Mouse (Mus musculus): ENCODE measurements around the gene Mst1.

Mst1 gene

GRCm38 (mm10) chr9:108080168-108080567 lies at the start of gene Mst1:
Mst1 (plus strand) TSS chr9:108080436.
- no peak for DNase-seq (ENCODE audit: low spot score)

- no peak for DNase-seq (ENCODE audit: low spot score)
Measured at GRCm38 (mm10) chr9:108032126-108032525, 48.1 kb upstream of the Mst1 start.

- DNase-seq (ENCODE audit: low spot score) = no peak
Measured at GRCm38 (mm10) chr9:108035331-108036156, 44.7 kb upstream of the Mst1 start.

GRCm38 (mm10) chr9:108044751-108045492 lies 35.3 kb upstream of the Mst1 start:
- DNase-seq (ENCODE audit: low spot score) = no peak

- DNase-seq (ENCODE audit: low spot score) = no peak
Measured at GRCm38 (mm10) chr9:108046582-108046981, 33.7 kb upstream of the Mst1 start.

- no peak for DNase-seq (ENCODE audit: low spot score)
Measured at GRCm38 (mm10) chr9:108047601-108048565, 32.4 kb upstream of the Mst1 start.

- DNase-seq (ENCODE audit: low spot score) = no peak
Measured at GRCm38 (mm10) chr9:108048566-108048955, 31.7 kb upstream of the Mst1 start.

- DNase-seq (ENCODE audit: low spot score) = peak; percentile 94
Measured at GRCm38 (mm10) chr9:108049016-108049455, 31.2 kb upstream of the Mst1 start, which contains the start of gene Gmppb. Gmppb (plus strand) TSS chr9:108049242.

- no peak for DNase-seq (ENCODE audit: low spot score)
Measured at GRCm38 (mm10) chr9:108049561-108050251, 30.5 kb upstream of the Mst1 start.

GRCm38 (mm10) chr9:108051184-108051930 lies 28.9 kb upstream of the Mst1 start:
- DNase-seq (ENCODE audit: low spot score) = no peak

- no peak for DNase-seq (ENCODE audit: low spot score)
Measured at GRCm38 (mm10) chr9:108051931-108052220, 28.4 kb upstream of the Mst1 start.

GRCm38 (mm10) chr9:108052411-108052810 lies 27.8 kb upstream of the Mst1 start:
- no peak for DNase-seq (ENCODE audit: low spot score)

- peak; percentile 99 for DNase-seq (ENCODE audit: low spot score)
Measured at GRCm38 (mm10) chr9:108052885-108053664, 27.2 kb upstream of the Mst1 start, which contains the start of gene Amigo3. Amigo3 (plus strand) TSS chr9:108053159.

GRCm38 (mm10) chr9:108053665-108054225 lies 26.5 kb upstream of the Mst1 start:
- no peak for DNase-seq (ENCODE audit: low spot score)

- DNase-seq (ENCODE audit: low spot score) = no peak
Measured at GRCm38 (mm10) chr9:108054331-108055040, 25.8 kb upstream of the Mst1 start.

- DNase-seq (ENCODE audit: low spot score) = no peak
Measured at GRCm38 (mm10) chr9:108055061-108055460, 25.2 kb upstream of the Mst1 start.

- DNase-seq (ENCODE audit: low spot score) = no peak
Measured at GRCm38 (mm10) chr9:108055661-108056237, 24.5 kb upstream of the Mst1 start.

Data from retina, embryonic 14.5 days (tissue).